Mouse (Mus musculus): ENCODE measurements around the gene Col18a1. TPM values are rescaled to one million over a fixed set of nuclear protein-coding genes. Genes with fewer than 3 reads are reported as not detected.

The Col18a1 gene
- total RNA-seq, 2 experiments from 2014 or later: 13.0 to 15.3 TPM

DNA sequence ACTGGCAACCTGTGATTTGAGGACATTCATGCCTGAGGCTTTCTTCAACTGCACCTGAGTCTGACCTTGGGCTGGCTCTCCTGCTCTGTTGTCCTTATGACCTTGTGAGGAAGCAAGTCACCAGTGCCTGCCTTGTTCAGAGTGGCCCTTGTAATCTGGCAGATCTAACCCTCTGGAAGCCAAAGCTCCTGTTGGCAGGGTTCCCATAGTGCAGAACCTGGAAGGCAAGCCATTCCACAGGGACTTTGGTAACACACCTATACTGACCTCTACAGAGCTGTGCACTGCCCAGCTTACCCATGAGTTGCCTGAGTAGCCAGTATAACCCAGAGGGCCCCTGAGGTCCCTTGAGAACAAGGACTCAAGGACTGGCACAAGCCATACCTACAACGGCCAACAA is 48.0 kb downstream of the Col18a1 start:
- intact Hi-C loops (cut with DNase I): no loop called here
- no peak for DNase-seq (ENCODE audit: low spot score)

DNA sequence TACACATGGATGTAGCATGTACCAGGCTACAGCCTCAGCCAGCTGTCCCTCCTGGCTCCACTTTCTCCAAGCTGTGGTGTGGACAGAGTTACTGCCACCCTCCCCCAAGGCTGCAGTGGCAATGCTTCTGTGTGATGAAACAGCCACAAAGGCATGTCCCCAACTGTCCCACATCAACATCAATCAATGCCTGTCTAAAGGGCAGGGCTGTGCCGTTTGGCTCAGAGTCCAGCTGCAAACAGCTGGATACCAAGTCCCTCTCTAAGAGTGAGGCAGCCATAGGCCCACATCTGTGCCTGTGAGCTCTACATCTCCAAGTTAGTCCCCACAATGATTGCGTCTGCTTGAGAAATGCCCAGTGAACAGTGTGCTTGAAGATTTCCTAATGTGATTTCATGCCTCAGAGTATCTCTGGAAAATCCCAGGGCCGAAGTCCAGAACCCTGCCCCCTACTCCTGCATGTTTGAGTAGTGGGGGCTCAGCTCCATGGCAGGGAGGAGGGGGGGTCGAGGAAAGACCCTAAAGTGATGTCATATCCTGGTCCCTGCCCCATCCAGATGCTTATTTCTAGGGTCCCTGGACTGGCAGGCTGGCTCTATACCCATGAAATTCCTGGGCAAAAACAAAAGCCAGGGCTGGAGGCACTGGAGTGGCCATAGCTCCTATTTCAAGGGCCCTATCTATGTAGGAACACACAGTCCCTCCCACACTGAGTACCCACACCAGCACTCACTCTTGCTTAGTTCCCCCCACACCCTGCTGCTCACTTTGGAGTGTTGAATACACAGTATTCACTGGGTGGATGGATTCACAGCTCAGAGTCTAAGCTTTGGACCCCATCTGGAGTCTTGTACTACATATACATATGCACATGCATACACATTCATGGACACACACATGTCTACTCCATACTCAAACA is 49.6 kb downstream of the Col18a1 start:
- no peak for DNase-seq (ENCODE audit: low spot score)
- intact Hi-C loops (cut with DNase I): no loop called here

DNA sequence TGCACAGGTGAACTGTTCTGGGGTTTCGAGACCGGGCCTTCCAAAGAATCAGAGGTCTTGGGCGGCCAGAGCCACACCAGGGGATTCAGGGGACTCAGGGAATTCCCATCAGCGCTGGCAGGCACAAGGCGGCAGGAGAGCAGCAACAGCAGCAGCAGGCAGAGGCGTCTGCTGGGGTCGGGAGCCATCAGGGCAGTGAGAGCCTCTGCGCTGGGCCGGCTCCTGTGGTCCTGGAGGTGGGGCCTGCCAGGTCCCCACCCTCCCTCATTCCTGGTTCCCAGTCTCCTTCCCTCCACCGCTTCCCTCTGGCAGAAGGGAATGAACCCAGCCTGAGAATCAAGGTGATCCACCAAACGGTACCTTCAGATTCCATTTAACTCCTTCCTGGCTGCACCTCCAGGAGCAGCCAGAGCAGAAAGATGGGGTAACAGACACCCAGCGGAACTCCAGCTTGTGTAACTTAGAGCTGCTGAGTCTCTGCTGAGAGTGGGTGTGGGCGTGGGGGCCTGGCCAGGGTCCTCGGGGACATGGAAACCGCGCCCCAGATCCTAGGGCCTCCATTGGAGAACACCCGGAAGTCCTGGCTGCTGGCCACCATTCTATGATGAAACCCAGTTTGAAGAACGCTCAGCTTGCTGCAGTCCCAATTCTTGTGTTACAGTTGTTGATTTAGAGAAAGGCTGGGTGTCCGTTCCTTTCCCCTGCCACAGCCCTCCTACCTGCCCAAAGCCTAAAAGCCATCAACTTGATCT is 52.7 kb downstream of the Col18a1 start:
- DNase-seq (ENCODE audit: low spot score): peak; percentile 70
- intact Hi-C loops (cut with DNase I): no loop called here

DNA sequence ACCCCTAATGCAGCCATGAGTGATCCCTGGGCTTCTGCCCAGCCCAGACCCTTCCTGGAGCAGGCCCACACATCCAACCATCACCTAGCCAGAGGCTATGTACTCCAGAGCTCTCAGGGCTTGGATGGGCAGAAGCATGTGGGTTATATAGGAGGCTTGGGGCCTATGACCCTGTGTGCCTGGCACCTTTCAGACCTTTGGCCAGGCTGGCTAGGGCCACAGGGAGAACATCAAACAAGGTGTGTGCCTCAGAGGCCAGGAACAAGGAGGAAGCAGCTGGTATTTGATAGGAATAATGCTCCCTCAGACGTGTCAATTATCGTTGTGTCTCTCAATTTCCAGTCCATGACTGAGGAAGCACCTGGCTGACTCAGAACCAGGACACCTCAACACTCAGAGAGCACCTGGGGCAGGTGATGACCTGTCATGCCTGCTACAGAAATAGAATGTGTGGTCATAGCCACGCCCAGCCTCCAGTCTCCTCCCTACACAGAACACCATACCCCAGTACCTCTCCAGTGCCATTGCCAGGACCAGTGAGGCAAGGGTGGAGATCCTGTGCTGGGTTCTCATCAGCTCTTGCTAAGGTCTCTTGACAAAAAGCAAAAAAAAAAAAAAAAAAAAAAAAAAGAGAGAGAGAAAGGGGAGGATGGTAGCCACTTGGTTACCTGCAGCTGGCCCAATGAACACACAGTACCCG is 54.6 kb downstream of the Col18a1 start:
- intact Hi-C loops (cut with DNase I): no loop called here
- no peak for DNase-seq (ENCODE audit: low spot score)

DNA sequence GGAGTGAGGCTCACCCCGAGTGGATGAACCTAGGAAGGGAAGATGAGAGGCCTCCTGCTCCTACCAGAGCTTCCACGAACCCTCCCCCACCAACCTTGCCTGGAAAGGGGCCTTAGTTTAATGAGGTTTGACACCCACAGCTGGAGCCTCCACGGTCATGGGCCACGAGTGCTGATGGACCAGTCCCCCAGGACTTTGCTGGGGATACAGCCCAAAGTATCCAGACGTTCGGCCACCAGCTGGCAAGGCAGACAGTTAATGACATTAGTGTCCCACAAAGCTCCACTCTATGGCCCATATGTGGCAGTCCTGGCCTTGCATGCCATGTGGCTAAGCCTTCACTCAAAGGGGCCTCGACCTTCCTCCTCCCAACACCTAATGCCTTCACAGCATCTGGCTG is 55.5 kb downstream of the Col18a1 start:
- intact Hi-C loops (cut with DNase I): no loop called here
- DNase-seq (ENCODE audit: low spot score): no peak

DNA sequence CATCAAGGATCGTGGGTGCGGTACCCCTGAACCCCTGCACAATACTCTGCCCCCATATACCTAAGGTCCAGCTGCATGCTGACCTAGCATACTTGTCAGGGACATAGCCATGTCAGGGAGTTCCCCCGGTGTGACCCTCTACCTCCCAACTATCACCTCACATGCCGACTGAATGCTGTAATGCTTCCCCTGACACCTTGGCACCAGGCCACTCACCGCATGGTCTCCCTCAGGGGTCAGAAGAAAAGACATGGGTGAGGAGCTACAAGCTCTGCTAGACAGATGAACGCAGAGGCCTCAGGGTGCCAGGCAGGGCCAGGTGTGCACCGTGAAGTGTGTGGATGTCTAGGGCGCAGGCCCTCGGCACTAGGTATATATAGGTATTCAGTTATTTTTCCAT is 56.3 kb downstream of the Col18a1 start:
- DNase-seq (ENCODE audit: low spot score): no peak
- intact Hi-C loops (cut with DNase I): no loop called here

DNA sequence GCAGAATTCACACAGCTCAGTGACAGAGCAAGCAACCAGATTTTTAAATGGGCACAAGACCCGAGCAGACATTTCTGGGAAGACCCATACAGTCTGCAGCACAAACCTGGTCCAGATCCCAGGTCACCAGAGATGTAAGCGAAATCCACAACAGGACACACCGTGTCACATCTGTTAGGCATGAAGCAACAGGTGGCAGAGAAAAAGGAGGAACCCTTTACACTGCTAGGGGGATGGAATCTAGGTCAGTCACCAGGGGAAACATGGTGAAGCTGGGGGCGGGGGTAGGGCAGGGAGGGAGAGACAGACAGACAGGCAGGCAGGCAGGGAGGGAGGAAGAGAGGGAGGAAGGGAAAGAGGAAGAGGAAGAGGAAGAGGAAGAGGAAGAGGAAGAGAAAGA is 58.2 kb downstream of the Col18a1 start:
- DNase-seq (ENCODE audit: low spot score): no peak
- intact Hi-C loops (cut with DNase I): no loop called here

DNA sequence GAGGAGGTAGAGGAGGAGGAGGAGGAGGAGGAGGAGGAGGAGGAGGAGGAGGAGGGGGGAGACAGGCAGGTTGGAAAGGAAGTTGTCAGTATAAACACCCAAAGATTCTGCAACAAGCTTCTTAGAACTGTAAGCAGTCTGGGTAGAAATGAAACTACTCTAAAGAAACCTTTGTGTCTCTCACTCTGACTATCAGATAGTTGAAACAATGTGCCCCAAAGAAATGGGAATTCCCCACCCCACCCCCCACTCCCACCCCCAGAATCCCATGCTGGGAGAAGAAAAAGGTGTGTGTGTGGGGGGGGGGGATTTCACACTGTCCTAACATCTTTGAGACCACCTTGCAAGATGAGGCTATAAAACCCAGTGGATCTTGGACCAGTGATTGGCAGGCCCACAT is 62.0 kb downstream of the Col18a1 start:
- intact Hi-C loops (cut with DNase I): no loop called here
- DNase-seq (ENCODE audit: low spot score): no peak

DNA sequence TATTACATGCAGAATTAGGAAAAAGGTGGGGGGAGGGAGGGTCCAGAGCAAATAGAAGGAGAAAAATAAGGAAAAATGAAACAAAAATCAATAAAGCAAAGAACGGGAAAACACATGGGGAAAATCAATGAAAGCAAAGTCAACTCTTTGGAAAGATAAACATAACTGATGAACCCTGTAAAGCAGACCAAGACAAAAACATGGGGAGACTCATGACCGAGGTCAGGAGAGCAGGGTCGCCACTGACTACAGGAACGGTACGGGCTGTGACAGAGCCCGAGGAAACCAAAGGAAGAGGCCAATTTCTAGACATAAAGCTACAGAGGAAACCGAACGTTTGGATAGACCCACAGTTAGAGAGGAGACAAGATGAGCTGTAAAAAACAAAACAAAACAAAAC is 62.7 kb downstream of the Col18a1 start:
- intact Hi-C loops (cut with DNase I): no loop called here

DNA sequence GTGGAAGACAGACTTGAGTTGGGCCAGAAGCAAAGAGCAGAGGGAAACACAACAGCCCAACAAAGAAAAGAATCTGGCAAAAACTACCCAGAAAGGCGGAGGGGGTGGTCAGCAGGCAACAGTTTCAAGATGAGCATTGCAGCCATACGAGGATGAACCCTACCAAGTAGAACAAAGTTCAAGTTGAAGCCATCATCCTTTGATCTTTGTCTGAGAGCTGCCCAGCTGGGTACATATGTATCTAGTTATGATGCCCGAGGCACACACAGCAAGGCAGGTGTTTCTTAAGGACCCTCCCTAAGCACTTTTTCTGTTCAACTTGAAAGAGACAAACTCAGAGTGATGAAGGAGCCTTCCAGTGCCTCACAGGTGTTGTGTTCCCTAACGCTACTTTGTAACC is 66.6 kb downstream of the Col18a1 start:
- intact Hi-C loops (cut with DNase I): no loop called here
- no peak for DNase-seq (ENCODE audit: low spot score)

More for the DNA sequence above, 62.7 kb downstream of the Col18a1 start:
- DNase-seq (ENCODE audit: low spot score): no peak

DNA sequence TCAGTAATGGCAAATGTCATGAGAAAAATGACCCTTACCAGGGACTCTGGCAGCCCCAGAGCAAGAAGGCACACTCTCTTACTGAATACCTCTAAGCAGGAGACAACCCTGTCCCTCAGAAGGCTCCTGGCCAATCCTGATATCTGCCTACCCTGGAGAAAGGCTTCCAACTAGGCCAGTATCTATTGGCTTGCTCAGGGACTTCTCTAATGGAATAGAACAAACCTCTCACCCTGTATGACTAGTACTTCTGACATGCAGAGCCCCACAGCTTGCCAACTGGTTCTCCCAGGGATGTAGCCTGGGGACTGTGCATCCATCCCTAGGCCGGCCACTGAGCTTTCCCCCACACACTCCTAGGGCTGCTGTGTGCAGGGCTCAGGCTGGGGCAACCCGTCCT is 67.7 kb downstream of the Col18a1 start:
- no peak for DNase-seq (ENCODE audit: low spot score)
- intact Hi-C loops (cut with DNase I): no loop called here

DNA sequence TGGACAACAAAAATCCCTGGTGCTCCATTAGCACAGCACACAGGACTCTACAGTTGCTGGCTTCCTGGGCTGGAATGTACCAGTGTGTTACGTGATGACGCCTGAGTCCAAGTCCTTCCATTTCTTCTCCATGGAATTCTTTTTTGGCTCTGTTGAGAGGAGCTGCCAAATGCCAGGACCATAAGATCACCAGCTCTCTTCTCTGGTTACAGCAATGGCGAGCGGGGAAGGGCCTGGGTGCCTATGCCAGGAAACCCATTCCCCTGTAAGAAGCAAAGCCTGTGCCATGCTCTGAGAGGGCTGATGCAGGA is 68.5 kb downstream of the Col18a1 start:
- no peak for DNase-seq (ENCODE audit: low spot score)
- intact Hi-C loops (cut with DNase I): no loop called here

DNA sequence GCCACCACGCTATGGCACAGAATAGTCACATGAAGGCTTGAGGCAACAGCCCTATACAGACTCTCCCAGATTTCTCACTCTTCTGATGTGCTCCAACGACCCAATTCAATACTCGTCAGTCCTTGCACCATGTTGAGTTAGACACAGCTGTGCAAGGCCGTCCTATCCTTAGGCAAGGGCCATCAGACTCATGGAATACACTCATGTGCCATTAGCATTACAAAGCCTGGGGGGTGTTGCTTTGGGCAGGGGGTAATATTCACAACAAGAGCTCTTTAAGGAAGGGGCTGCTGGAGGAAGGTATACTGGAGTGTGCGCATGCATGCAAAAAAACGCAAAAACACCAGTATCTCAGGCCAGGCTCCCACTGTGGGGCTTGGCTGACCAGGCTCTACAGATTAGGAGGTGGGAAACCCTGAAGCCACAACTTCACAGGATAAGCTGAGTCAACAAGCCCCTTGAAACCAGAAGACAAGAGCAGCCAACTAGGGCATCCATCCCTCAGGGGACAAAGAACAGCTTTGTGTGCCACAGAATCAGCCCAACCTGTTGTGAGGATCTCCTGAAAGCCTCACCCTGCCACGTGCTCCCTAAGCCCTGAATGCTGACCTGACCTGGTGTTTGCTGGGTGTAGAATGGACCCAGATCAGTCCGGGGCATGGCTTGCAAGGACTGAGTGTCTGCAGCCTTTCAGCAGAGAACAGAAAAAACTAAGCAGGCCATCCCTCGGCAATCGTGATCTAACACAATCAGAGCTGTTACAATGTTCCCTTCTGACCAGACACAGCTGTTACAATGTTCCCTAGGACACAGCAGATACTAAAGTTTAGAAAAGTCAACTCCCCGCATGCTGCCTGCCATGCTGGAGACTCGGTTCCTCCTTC is 69.1 kb downstream of the Col18a1 start:
- intact Hi-C loops (cut with DNase I): no loop called here
- DNase-seq (ENCODE audit: low spot score): no peak

DNA sequence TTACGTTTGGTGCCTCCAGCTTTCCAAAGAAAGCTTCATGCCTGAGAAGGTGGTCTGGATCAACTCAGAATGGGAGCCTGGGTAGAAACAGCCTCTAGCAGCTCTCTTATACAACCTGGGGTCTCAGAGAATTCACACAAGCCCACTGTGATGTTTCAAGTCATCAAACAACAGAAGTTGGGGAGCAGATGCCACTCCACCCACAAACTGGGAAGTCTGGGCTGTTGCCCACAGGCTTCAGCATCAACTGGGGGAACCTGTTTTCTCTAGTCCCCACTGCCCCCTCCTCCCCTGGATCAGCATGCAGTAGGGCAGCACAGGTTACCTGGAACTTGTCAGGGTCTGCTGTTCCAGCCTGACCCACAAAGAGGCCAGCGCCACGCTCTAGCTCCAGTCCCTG is 70.7 kb downstream of the Col18a1 start:
- DNase-seq (ENCODE audit: low spot score): no peak
- intact Hi-C loops (cut with DNase I): no loop called here

DNA sequence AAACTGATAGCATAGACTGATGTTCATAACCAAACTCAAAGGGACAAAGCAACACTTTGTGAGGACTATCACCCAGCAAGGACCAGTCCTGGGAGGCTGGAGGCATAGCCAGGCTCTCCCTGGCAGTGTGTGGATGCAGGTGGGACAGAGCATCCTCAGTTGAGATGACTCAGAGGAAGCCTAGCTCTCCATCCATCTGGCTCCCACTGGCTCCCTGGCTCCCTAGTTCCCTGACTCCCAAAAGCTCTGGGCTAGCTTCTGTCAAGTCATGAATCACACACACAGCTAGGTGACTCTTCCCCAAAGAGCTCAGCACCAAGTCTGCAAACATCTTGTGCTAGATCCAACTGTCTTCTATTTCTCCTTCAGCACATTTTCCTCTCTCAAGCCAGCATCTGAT is 72.5 kb downstream of the Col18a1 start:
- no peak for DNase-seq (ENCODE audit: low spot score)
- intact Hi-C loops (cut with DNase I): no loop called here

DNA sequence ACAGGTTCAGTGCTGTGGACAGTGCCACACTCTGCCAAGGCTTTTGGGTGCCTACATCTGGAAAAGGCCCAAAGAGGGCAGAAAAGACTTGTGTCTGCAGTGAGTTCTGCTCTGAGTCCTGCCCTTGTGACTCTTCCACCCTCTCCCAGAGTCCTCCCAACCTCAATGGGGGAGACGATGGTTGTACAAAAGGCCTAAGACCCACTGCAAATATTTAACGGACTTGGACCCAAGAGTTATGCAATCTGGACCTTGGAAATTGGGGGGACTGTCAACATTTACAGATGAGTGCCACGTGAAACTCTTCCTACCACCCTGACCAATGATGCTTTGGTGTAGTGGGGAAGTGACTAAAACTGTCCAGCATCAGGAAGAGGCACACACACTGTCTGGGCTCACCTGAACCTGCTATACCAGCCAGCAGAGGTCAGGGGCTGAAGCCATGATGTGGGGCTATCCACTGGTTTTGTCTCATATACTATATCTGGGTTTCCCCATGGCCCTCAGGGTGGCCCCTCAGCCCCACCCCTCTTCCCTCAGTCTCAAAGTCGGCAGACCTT is 74.7 kb downstream of the Col18a1 start:
- intact Hi-C loops (cut with DNase I): no loop called here
- DNase-seq (ENCODE audit: low spot score): no peak

DNA sequence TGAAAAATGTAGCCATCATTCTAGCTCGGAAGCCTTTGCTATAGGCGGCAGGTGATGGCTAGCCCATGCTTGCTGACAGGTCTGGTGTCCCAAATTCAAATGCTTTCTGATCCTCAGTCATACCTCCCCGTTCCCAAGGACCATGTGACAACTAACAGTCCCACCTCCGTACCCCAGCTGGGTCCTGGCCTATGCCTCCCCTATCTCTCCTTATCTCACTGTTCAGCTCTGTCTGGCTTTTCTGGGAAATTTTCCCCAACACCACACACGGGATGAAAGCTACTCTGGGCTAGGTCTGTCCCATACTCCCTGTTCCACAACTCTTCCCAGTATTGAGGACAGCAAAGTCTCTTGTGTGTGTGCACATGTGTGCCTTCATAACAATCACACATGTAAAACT is 76.3 kb downstream of the Col18a1 start:
- intact Hi-C loops (cut with DNase I): no loop called here
- no peak for DNase-seq (ENCODE audit: low spot score)

DNA sequence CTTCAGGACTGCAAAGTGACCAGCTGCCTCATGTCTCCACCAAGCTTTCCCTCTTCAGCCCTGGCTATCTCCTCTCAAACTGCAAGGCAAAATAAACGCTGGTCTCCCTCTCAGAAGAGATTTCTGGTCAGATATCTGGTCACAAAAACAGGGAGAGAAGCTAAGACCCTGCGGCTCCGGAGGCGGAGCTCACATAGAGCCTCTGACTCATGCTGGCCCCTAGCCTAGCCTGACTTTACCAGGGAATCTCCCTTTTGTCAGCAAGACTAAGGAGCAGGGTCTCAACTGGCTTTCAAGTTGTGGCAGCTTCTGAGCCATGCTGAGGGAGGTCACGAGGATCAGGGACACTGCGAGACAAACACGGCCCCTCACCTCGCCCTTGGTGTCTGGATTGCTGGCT is 77.0 kb downstream of the Col18a1 start:
- intact Hi-C loops (cut with DNase I): no loop called here
- DNase-seq (ENCODE audit: low spot score): no peak

DNA sequence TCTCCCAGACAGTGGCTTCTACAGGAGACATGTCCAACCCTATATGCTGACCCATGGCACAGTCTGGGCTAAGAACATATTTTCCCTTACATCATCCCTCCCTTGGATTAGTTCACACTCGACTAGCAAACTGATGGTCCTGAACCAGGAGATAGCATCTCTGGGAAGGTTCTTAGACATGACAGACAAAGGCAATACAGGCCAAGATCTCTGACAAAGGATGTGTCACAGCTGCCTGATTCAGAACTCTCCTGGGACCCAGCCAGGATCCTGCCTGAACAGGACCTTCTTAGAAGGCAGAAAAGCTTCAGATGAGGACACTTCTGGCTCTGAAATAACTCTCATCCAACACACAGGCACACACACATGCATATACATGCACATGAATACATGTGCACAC is 81.8 kb downstream of the Col18a1 start:
- DNase-seq (ENCODE audit: low spot score): no peak

DNA sequence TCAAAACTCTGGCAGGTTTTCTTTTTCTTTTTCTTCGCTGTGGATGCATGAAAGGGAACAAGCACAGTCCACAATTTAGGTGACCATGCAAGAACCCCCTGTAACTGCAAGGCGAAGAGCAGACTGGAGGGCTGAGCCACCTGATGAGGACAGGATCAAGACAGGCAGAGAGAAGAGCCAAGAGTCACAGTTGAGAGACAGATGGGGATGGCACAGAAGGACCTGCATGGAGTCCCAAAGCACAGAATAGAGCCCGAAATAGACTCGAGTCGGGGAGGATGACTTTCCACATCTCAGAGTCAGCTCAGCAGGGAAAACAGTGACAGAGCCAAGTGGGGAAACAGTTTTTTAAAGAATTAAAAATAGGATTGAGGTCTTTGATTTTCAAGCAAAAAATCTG is 83.4 kb downstream of the Col18a1 start:
- intact Hi-C loops (cut with DNase I): loop anchor here (1.0 kb wide), 1 partner anchor 47 kb away; no protein-coding TSS in a partner anchor
- no peak for DNase-seq (ENCODE audit: low spot score)

More for the DNA sequence above, 81.8 kb downstream of the Col18a1 start:
- intact Hi-C loops (cut with DNase I): loop anchor here (2.0 kb wide), 1 partner anchor 166 kb away; no protein-coding TSS in a partner anchor

All from heart, postnatal 25 days (tissue).